Comparison of ENCODE assay signal across 8 mouse cellular contexts in genomic region chr13:55209649-55210192, GRCm38 (mm10). TPM values are rescaled to one million over a fixed set of nuclear protein-coding genes. Genes with fewer than 3 reads are reported as not detected.
A peak's percentile ranks its signal among the peaks of the same experiment; 100 is the strongest.
DNase-seq lines count a peak whose midpoint lies in the region; ATAC-seq and TF ChIP-seq lines count a peak whose summit lies in the region.

Nsd1 (plus strand) TSS chr13:55209782.

- WGBS in lung, embryonic 14.5 days: 29% methylated on average over 26 of the region's 31 CpGs
- 57% methylated on average over 31 of the region's 31 CpGs for WGBS in liver, embryonic 13.5 days (ENCODE audit: insufficient replicate concordance)
- 57% methylated on average over 31 of the region's 31 CpGs for WGBS in olfactory bulb, adult 2 months

- intact Hi-C loops in gastrocnemius, postnatal 36 days (cut with DNase I): no loop called here

- peak within 1 kb of the TSS; percentile 80 for H3K9ac ChIP-seq in lung, embryonic 14.5 days
- H3K9ac ChIP-seq in liver, embryonic 13.5 days: peak within 1 kb of the TSS; percentile 97

- H3K4me2 ChIP-seq in lung, embryonic 14.5 days: peak within 1 kb of the TSS; percentile 95
- peak within 1 kb of the TSS; percentile 99 for H3K4me2 ChIP-seq in liver, embryonic 13.5 days

- peaks cover 17% of the 10 kb centered on the region for H3K36me3 ChIP-seq in lung, embryonic 14.5 days (ENCODE audit: insufficient read depth)
- peaks cover 16% of the 10 kb centered on the region for H3K36me3 ChIP-seq in liver, embryonic 13.5 days

- TF ChIP-seq CTCF in lung, embryonic 14.5 days (IDR thresholded peaks at IDR 0.05; ENCODE audit: low read depth): peak; percentile 26; the same call in 1 of the 2 replicates
- no peak for TF ChIP-seq CTCF in bone marrow macrophage, adult 2 months (IDR thresholded peaks at IDR 0.05; ENCODE audit: low read depth, low read length)
- no peak for TF ChIP-seq CTCF in olfactory bulb, adult 2 months (IDR thresholded peaks at IDR 0.05; ENCODE audit: insufficient read depth, low read depth, low read length)

- peak within 1 kb of the TSS; percentile 99 for H3K27ac ChIP-seq in lung, embryonic 14.5 days (ENCODE audit: low read depth)
- H3K27ac ChIP-seq in bone marrow macrophage, adult 2 months (ENCODE audit: insufficient read depth, low read depth, low read length): no peak within 1 kb of the TSS
- H3K27ac ChIP-seq in liver, embryonic 13.5 days: peak within 1 kb of the TSS; percentile 95
- peak within 1 kb of the TSS; percentile 83 for H3K27ac ChIP-seq in olfactory bulb, adult 2 months (ENCODE audit: insufficient read depth, low read depth, low read length)

- H3K9me3 ChIP-seq in lung, embryonic 14.5 days (ENCODE audit: low read depth, low read length): no peaks in the 10 kb centered on the region
- H3K9me3 ChIP-seq in liver, embryonic 13.5 days (replicated peaks): no peaks in the 10 kb centered on the region

- no peaks in the 10 kb centered on the region for H3K27me3 ChIP-seq in lung, embryonic 14.5 days (ENCODE audit: insufficient read depth, low read length)
- H3K27me3 ChIP-seq in liver, embryonic 13.5 days: no peaks in the 10 kb centered on the region

- H3K4me3 ChIP-seq in lung, embryonic 14.5 days (ENCODE audit: low read depth, low read length): peak within 1 kb of the TSS; percentile 81
- no peak within 1 kb of the TSS for H3K4me3 ChIP-seq in bone marrow macrophage, adult 2 months (ENCODE audit: insufficient read depth, low read length)
- peak within 1 kb of the TSS; percentile 91 for H3K4me3 ChIP-seq in liver, embryonic 13.5 days (replicated peaks)
- peak within 1 kb of the TSS; percentile 55 for H3K4me3 ChIP-seq in olfactory bulb, adult 2 months (ENCODE audit: insufficient read depth, low read depth, low read length)

- peak; percentile 15 for DNase-seq in lung, embryonic 14.5 days
- DNase-seq in lung, postnatal 25 days (ENCODE audit: low spot score): no peak
- DNase-seq in gastrocnemius, postnatal 36 days: no peak
- DNase-seq in liver, embryonic 13.5 days: no peak
- no peak for DNase-seq in c-Kit-positive CD71-positive TER-119-positive erythroid progenitor cells, embryonic 14.5 days (ENCODE audit: low spot score)

- TF ChIP-seq POLR2A in bone marrow macrophage, adult 2 months (IDR thresholded peaks at IDR 0.05; ENCODE audit: borderline replicate concordance, low read depth, low read length): no peak
- TF ChIP-seq POLR2A in olfactory bulb, adult 2 months (IDR thresholded peaks at IDR 0.05; ENCODE audit: insufficient read depth, low read depth, low read length): no peak

- peaks cover 21% of the 10 kb centered on the region for H3K4me1 ChIP-seq in lung, embryonic 14.5 days (ENCODE audit: insufficient read depth)
- H3K4me1 ChIP-seq in bone marrow macrophage, adult 2 months (ENCODE audit: control insufficient read depth, insufficient read depth, low read length): peaks cover 22% of the 10 kb centered on the region
- peaks cover 56% of the 10 kb centered on the region for H3K4me1 ChIP-seq in liver, embryonic 13.5 days (replicated peaks)
- H3K4me1 ChIP-seq in olfactory bulb, adult 2 months (ENCODE audit: control insufficient read depth, insufficient read depth, low read length): peaks cover 19% of the 10 kb centered on the region

- ATAC-seq in lung, embryonic 14.5 days (ENCODE audit: insufficient read depth): peak; percentile 25
- no peak for ATAC-seq in inflammation-experienced regulatory T-cells, adult 6 months
- ATAC-seq in liver, embryonic 13.5 days (ENCODE audit: low read depth): no peak

RNA-seq across cellular contexts. Expression of gene Nsd1, which starts in this region (rescaled TPM):
- 70.0 and 80.7 TPM in 2 replicates for polyA plus RNA-seq in lung, embryonic 14.5 days (2014; fragmentation: Nextera tagmentation; extraction: Ambion mirVana)
- 51.0 and 51.4 TPM in 2 replicates for polyA plus RNA-seq in bone marrow macrophage, adult 2 months (2012; ENCODE audit: insufficient read depth, insufficient read length, missing spikeins)
- 10 to 100 TPM; 45.7 to 50.8 TPM for total RNA-seq in gastrocnemius, postnatal 36 days (2021)
- 10 to 100 TPM; 46.7 to 76.6 (median 60.1) TPM for polyA plus RNA-seq in inflammation-experienced regulatory T-cells, adult 6 months (2017; shearing (Covaris generic))
- polyA plus RNA-seq in liver, embryonic 13.5 days (2015; fragmentation: Nextera tagmentation; extraction: Ambion mirVana): 15.5 and 19.8 TPM in 2 replicates
- 49.7 and 82.3 TPM in 2 replicates for polyA plus RNA-seq in olfactory bulb, adult 2 months (2012; ENCODE audit: insufficient read depth, insufficient read length, low replicate concordance, missing spikeins)
